9 mouse cellular contexts compared by ENCODE assay signal in genomic region chr7:70356691-70357515, GRCm38 (mm10). TPM values are rescaled to one million over a fixed set of nuclear protein-coding genes. Genes with fewer than 3 reads are reported as not detected.
DNase-seq lines count a peak whose midpoint lies in the region; ATAC-seq and TF ChIP-seq lines count a peak whose summit lies in the region.
"Had no signal": no experiment of that assay in that cellular context is flagged by ENCODE, and none has a peak within 500 bp of the region (broad histone marks: within the 10 kb centered on the region; RNA-seq: fewer than 3 reads in every experiment).

No protein-coding gene starts in this region.

- TF ChIP-seq CTCF in liver, embryonic 14.5 days (IDR thresholded peaks at IDR 0.05; ENCODE audit: low read depth): no peak

- H3K36me3 ChIP-seq in hindbrain, embryonic 11.5 days (ENCODE audit: control insufficient read depth, insufficient read depth, low read length): peaks cover 2% of the 10 kb centered on the region; the same call in 1 of the 2 replicates
- H3K36me3 ChIP-seq in liver, embryonic 14.5 days (replicated peaks; ENCODE audit: control insufficient read depth, insufficient read depth, low read depth): no peaks in the 10 kb centered on the region

- TF ChIP-seq EP300 in liver, embryonic 14.5 days (IDR thresholded peaks at IDR 0.05; ENCODE audit: low read depth): no peak

- peaks cover 3% of the 10 kb centered on the region for H3K4me1 ChIP-seq in hindbrain, embryonic 11.5 days (replicated peaks; ENCODE audit: control insufficient read depth, insufficient read depth, low read length)
- H3K4me1 ChIP-seq in liver, embryonic 14.5 days (replicated peaks; ENCODE audit: control insufficient read depth in 2 of 2, insufficient read depth in 2 of 2, low read length in 1 of 2): no peaks in the 10 kb centered on the region

- peak; percentile 55 for DNase-seq in adrenal gland, adult 2 months
- no peak for DNase-seq in adrenal gland, postnatal 14 days
- peak; percentile 57 for DNase-seq in 3T3-L1 (ENCODE audit: low read depth, low spot score)
- peak; percentile 39 for DNase-seq in hindbrain, embryonic 11.5 days (ENCODE audit: low spot score)
- no peak for DNase-seq in liver, embryonic 14.5 days (ENCODE audit: low read depth in 3 of 3, low spot score in 3 of 3)
- DNase-seq in urinary bladder, postnatal 10 days (ENCODE audit: low spot score): no peak
- DNase-seq in spleen, postnatal 14 days (ENCODE audit: low spot score in 2 of 2): no peak

- peak overlapping the region; percentile 92 for H3K4me3 ChIP-seq in hindbrain, embryonic 11.5 days (ENCODE audit: low read depth, low read length)
- H3K4me3 ChIP-seq in liver, embryonic 14.5 days (ENCODE audit: insufficient read depth in 1 of 2, low read depth in 2 of 2, low read length in 2 of 2): peak overlapping the region; percentile 34 to 67

- no peaks in the 10 kb centered on the region for H3K9me3 ChIP-seq in hindbrain, embryonic 11.5 days (ENCODE audit: control insufficient read depth, low read length)
- no peaks in the 10 kb centered on the region for H3K9me3 ChIP-seq in liver, embryonic 14.5 days (ENCODE audit: control insufficient read depth, low read length)

- no peaks in the 10 kb centered on the region for H3K27me3 ChIP-seq in hindbrain, embryonic 11.5 days (ENCODE audit: control insufficient read depth, insufficient read depth, low read length)
- H3K27me3 ChIP-seq in liver, embryonic 14.5 days (ENCODE audit: control insufficient read depth, insufficient read depth, low read length): peaks cover 51% of the 10 kb centered on the region

- no peak for ATAC-seq in hindbrain, embryonic 11.5 days (ENCODE audit: low FRiP score)
- no peak for ATAC-seq in liver, embryonic 14.5 days (ENCODE audit: insufficient read depth)
- ATAC-seq in erythroid progenitor cell, adult 5-6 weeks (replicated peaks; ENCODE audit: low FRiP score, poor library complexity, severe bottlenecking): no peak

- peak overlapping the region; percentile 100 for H3K27ac ChIP-seq in hindbrain, embryonic 11.5 days (ENCODE audit: low read depth, low read length)
- no peak overlapping the region for H3K27ac ChIP-seq in liver, embryonic 14.5 days
- H3K27ac ChIP-seq: macrophage had no signal

- 18% methylated on average over 3 of the region's 3 CpGs for WGBS in hindbrain, embryonic 11.5 days
- 38% methylated on average over 3 of the region's 3 CpGs for WGBS in liver, embryonic 14.5 days (ENCODE audit: insufficient replicate concordance)

- H3K4me2 ChIP-seq in hindbrain, embryonic 11.5 days (replicated peaks; ENCODE audit: low read depth, low read length): peak overlapping the region; percentile 91
- H3K4me2 ChIP-seq in liver, embryonic 14.5 days (ENCODE audit: low read depth): peak overlapping the region; percentile 21

- H3K9ac ChIP-seq in hindbrain, embryonic 11.5 days (ENCODE audit: low read depth, low read length): peak overlapping the region; percentile 100
- peak overlapping the region; percentile 43 for H3K9ac ChIP-seq in liver, embryonic 14.5 days (replicated peaks)

RNA-seq across cellular contexts. Expression of gene Nr2f2, which starts 9.6 kb away (rescaled TPM):
- 100 to 1,000 TPM; 109 to 132 TPM for total RNA-seq in adrenal gland, adult 2 months (2021)
- polyA plus RNA-seq in adrenal gland, adult 2 months (2012; rRNA removed): 401 and 472 TPM in 2 replicates
- 91.5 and 106 TPM in 2 replicates for total RNA-seq in adrenal gland, postnatal 14 days (2021)
- 95.6 and 120 TPM in 2 replicates for polyA plus RNA-seq in hindbrain, embryonic 11.5 days (2014; fragmentation: Nextera tagmentation; extraction: Ambion mirVana)
- 10.1 and 12.0 TPM in 2 replicates for polyA plus RNA-seq in liver, embryonic 14.5 days (2012; rRNA removed)
- polyA plus RNA-seq in liver, embryonic 14.5 days (2014; fragmentation: Nextera tagmentation; extraction: Ambion mirVana): 6.3 and 8.5 TPM in 2 replicates
- total RNA-seq in erythroid progenitor cell, adult 5-6 weeks (2015; ENCODE audit: low replicate concordance): not detected in 2 replicates
- not detected in 2 replicates for total RNA-seq in erythroid progenitor cell, adult 5-6 weeks (2017; ENCODE audit: low replicate concordance)
- polyA plus RNA-seq: macrophage had no signal

Comparison
In these comparisons a context has a peak if more than half of its experiments do, and no peak if none do; other contexts are left out.
1. DNase-seq: peak in adrenal gland, adult 2 months (single experiment), 3T3-L1 (single experiment) and hindbrain, embryonic 11.5 days (single experiment); none in adrenal gland, postnatal 14 days (single experiment), liver, embryonic 14.5 days (0 of 3), urinary bladder, postnatal 10 days (single experiment) and spleen, postnatal 14 days (0 of 2).
2. RNA of gene Nr2f2, which starts 9.6 kb away (total RNA-seq): 109 to 132 TPM in adrenal gland, adult 2 months and 91.5 to 106 TPM in adrenal gland, postnatal 14 days; not detected in erythroid progenitor cell, adult 5-6 weeks; every median in the first group is over 10 times any median in the second.